Mouse (Mus musculus) embryonic fibroblast, embryonic 13.5 days (primary cell): ENCODE data around the gene Slc25a20.

ENCODE experiments used
- CTCF ChIP-seq: IDR thresholded peaks from 2 replicates; pipeline ENCODE4 v1.5.1; 2011; ENCODE audit warnings: mild to moderate bottlenecking, control low read depth, low read length, moderate library complexity, borderline replicate concordance; ENCODE audit not compliant: insufficient read depth
- POLR2A ChIP-seq: IDR thresholded peaks from 2 replicates; pipeline ENCODE4 v1.6.1; 2011; ENCODE audit warnings: low read depth, mild to moderate bottlenecking, control low read depth, low read length, moderate library complexity

- no peak for TF ChIP-seq CTCF
- TF ChIP-seq POLR2A = no peak
Measured at GRCm38 (mm10) chr9:108635415-108635814, 26.5 kb upstream of the Slc25a20 start.
